Mouse (Mus musculus): ENCODE results near the gene Snx29. TPM values are rescaled to one million over a fixed set of nuclear protein-coding genes. Genes with fewer than 3 reads are reported as not detected.

Snx29 gene
- polyA plus RNA-seq, 1 experiment from 2014 or later = 13.2 TPM

- ATAC-seq (ENCODE audit: insufficient number of reproducible peaks, low FRiP score, low TSS enrichment, low read depth) = no peak
- 100% methylated on average over 1 of the region's 1 CpGs for WGBS
- H3K9me3 ChIP-seq = no peaks in the 10 kb centered on the region
Measured at GRCm38 (mm10) chr16:11621664-11622063, 299.0 kb downstream of the Snx29 start.

GRCm38 (mm10) chr16:11623032-11623431 lies 300.3 kb downstream of the Snx29 start:
- 81% methylated on average over 3 of the region's 3 CpGs for WGBS
- Histone ChIP-seq H3K9ac (no peak overlapping the region), H3K36me3 (no peaks in the 10 kb centered on the region), H3K27ac (no peak overlapping the region), H3K4me2 (no peak overlapping the region), H3K4me1 (no peaks in the 10 kb centered on the region), H3K9me3 (no peaks in the 10 kb centered on the region), H3K27me3 (no peaks in the 10 kb centered on the region), H3K4me3 (no peak overlapping the region)
- no peak for ATAC-seq (ENCODE audit: insufficient number of reproducible peaks, low FRiP score, low TSS enrichment, low read depth)

More at GRCm38 (mm10) chr16:11621664-11622063, 299.0 kb downstream of the Snx29 start:
- no peaks in the 10 kb centered on the region for H3K4me1 ChIP-seq
- H3K27me3 ChIP-seq = no peaks in the 10 kb centered on the region
- H3K4me2 ChIP-seq = no peak overlapping the region
- H3K4me3 ChIP-seq = no peak overlapping the region
- H3K9ac ChIP-seq = no peak overlapping the region
- H3K27ac ChIP-seq = no peak overlapping the region
- H3K36me3 ChIP-seq = no peaks in the 10 kb centered on the region

- Histone ChIP-seq H3K27me3 (no peaks in the 10 kb centered on the region), H3K4me2 (no peak overlapping the region), H3K4me1 (no peaks in the 10 kb centered on the region), H3K27ac (no peak overlapping the region), H3K9ac (no peak overlapping the region), H3K36me3 (no peaks in the 10 kb centered on the region), H3K4me3 (no peak overlapping the region), H3K9me3 (no peaks in the 10 kb centered on the region)
- 57% methylated on average over 2 of the region's 2 CpGs for WGBS
- no peak for ATAC-seq (ENCODE audit: insufficient number of reproducible peaks, low FRiP score, low TSS enrichment, low read depth)
Measured at GRCm38 (mm10) chr16:11624121-11624520, 301.4 kb downstream of the Snx29 start.

- no peak for ATAC-seq (ENCODE audit: insufficient number of reproducible peaks, low FRiP score, low TSS enrichment, low read depth)
- no peak overlapping the region for H3K4me2 ChIP-seq
- no peaks in the 10 kb centered on the region for H3K4me1 ChIP-seq
- H3K36me3 ChIP-seq = no peaks in the 10 kb centered on the region
- WGBS = 68% methylated on average over 1 of the region's 1 CpGs
- no peak overlapping the region for H3K9ac ChIP-seq
- no peak overlapping the region for H3K27ac ChIP-seq
- no peaks in the 10 kb centered on the region for H3K9me3 ChIP-seq
- H3K27me3 ChIP-seq = no peaks in the 10 kb centered on the region
- H3K4me3 ChIP-seq = no peak overlapping the region
Measured at GRCm38 (mm10) chr16:11626004-11626481, 303.3 kb downstream of the Snx29 start.

GRCm38 (mm10) chr16:11626616-11627015 lies 303.9 kb downstream of the Snx29 start:
- H3K27me3 ChIP-seq = no peaks in the 10 kb centered on the region
- no peaks in the 10 kb centered on the region for H3K4me1 ChIP-seq
- no peak overlapping the region for H3K4me3 ChIP-seq
- 78% methylated on average over 2 of the region's 2 CpGs for WGBS
- ATAC-seq (ENCODE audit: insufficient number of reproducible peaks, low FRiP score, low TSS enrichment, low read depth) = no peak
- peaks cover 3% of the 10 kb centered on the region; the same call in 1 of the 2 replicates for H3K36me3 ChIP-seq
- H3K27ac ChIP-seq = no peak overlapping the region
- no peaks in the 10 kb centered on the region for H3K9me3 ChIP-seq
- H3K9ac ChIP-seq = no peak overlapping the region
- H3K4me2 ChIP-seq = no peak overlapping the region

- 72% methylated on average over 9 of the region's 9 CpGs for whole genome bisulfite sequencing
- no peaks in the 10 kb centered on the region for H3K4me1 ChIP-seq
- no peaks in the 10 kb centered on the region for H3K27me3 ChIP-seq
- no peak overlapping the region for H3K9ac ChIP-seq
- no peak overlapping the region for H3K4me3 ChIP-seq
- H3K9me3 ChIP-seq = no peaks in the 10 kb centered on the region
- H3K27ac ChIP-seq = no peak overlapping the region
- ATAC-seq (ENCODE audit: insufficient number of reproducible peaks, low FRiP score, low TSS enrichment, low read depth) = no peak
- H3K36me3 ChIP-seq = peaks cover 3% of the 10 kb centered on the region; the same call in 1 of the 2 replicates
- H3K4me2 ChIP-seq = no peak overlapping the region
Measured at GRCm38 (mm10) chr16:11627866-11628638, 305.3 kb downstream of the Snx29 start.

- no peak overlapping the region for H3K27ac ChIP-seq
- H3K36me3 ChIP-seq = peaks cover 3% of the 10 kb centered on the region; the same call in 1 of the 2 replicates
- no peaks in the 10 kb centered on the region for H3K27me3 ChIP-seq
- 81% methylated on average over 7 of the region's 7 CpGs for WGBS
- H3K9me3 ChIP-seq = no peaks in the 10 kb centered on the region
- 0 out of 2 replicates have a peak, but pooled peaks have one; percentile 12 for ATAC-seq (ENCODE audit: insufficient number of reproducible peaks, low FRiP score, low TSS enrichment, low read depth)
- H3K9ac ChIP-seq = no peak overlapping the region
- H3K4me3 ChIP-seq = no peak overlapping the region
- no peaks in the 10 kb centered on the region for H3K4me1 ChIP-seq
- no peak overlapping the region for H3K4me2 ChIP-seq
Measured at GRCm38 (mm10) chr16:11629704-11630103, 307.0 kb downstream of the Snx29 start.

- H3K9ac ChIP-seq = no peak overlapping the region
- 44% methylated on average over 5 of the region's 5 CpGs for WGBS
- no peak overlapping the region for H3K4me3 ChIP-seq
- ATAC-seq (ENCODE audit: insufficient number of reproducible peaks, low FRiP score, low TSS enrichment, low read depth) = no peak
- no peaks in the 10 kb centered on the region for H3K4me1 ChIP-seq
- H3K27ac ChIP-seq = no peak overlapping the region
- H3K9me3 ChIP-seq = no peaks in the 10 kb centered on the region
- peaks cover 3% of the 10 kb centered on the region; the same call in 1 of the 2 replicates for H3K36me3 ChIP-seq
- H3K4me2 ChIP-seq = no peak overlapping the region
- no peaks in the 10 kb centered on the region for H3K27me3 ChIP-seq
Measured at GRCm38 (mm10) chr16:11630489-11630888, 307.8 kb downstream of the Snx29 start.

- Histone ChIP-seq H3K27me3 (no peaks in the 10 kb centered on the region), H3K4me1 (peaks cover 12% of the 10 kb centered on the region), H3K4me2 (no peak overlapping the region), H3K27ac (no peak overlapping the region), H3K9ac (no peak overlapping the region), H3K4me3 (no peak overlapping the region), H3K9me3 (no peaks in the 10 kb centered on the region), H3K36me3 (peaks cover 3% of the 10 kb centered on the region; the same call in 1 of the 2 replicates)
- 79% methylated on average over 2 of the region's 2 CpGs for WGBS
- no peak for ATAC-seq (ENCODE audit: insufficient number of reproducible peaks, low FRiP score, low TSS enrichment, low read depth)
Measured at GRCm38 (mm10) chr16:11632205-11632747, 309.6 kb downstream of the Snx29 start.

GRCm38 (mm10) chr16:11636196-11636733 lies 313.6 kb downstream of the Snx29 start:
- WGBS = 47% methylated on average over 7 of the region's 7 CpGs
- H3K4me1 ChIP-seq = peaks cover 12% of the 10 kb centered on the region
- no peak for ATAC-seq (ENCODE audit: insufficient number of reproducible peaks, low FRiP score, low TSS enrichment, low read depth)
- no peak overlapping the region for H3K9ac ChIP-seq
- peaks cover 3% of the 10 kb centered on the region; the same call in 1 of the 2 replicates for H3K36me3 ChIP-seq
- no peaks in the 10 kb centered on the region for H3K9me3 ChIP-seq
- H3K27ac ChIP-seq = no peak overlapping the region
- no peak overlapping the region for H3K4me3 ChIP-seq
- no peak overlapping the region for H3K4me2 ChIP-seq
- no peaks in the 10 kb centered on the region for H3K27me3 ChIP-seq

- ATAC-seq (ENCODE audit: insufficient number of reproducible peaks, low FRiP score, low TSS enrichment, low read depth) = no peak
Measured at GRCm38 (mm10) chr16:11636902-11637301, 314.2 kb downstream of the Snx29 start.

GRCm38 (mm10) chr16:11637794-11638193 lies 315.1 kb downstream of the Snx29 start:
- H3K36me3 ChIP-seq = no peaks in the 10 kb centered on the region
- peaks cover 12% of the 10 kb centered on the region for H3K4me1 ChIP-seq
- H3K4me2 ChIP-seq = no peak overlapping the region
- no peak overlapping the region for H3K9ac ChIP-seq
- H3K4me3 ChIP-seq = no peak overlapping the region
- H3K27ac ChIP-seq = no peak overlapping the region
- H3K27me3 ChIP-seq = no peaks in the 10 kb centered on the region
- no peak for ATAC-seq (ENCODE audit: insufficient number of reproducible peaks, low FRiP score, low TSS enrichment, low read depth)
- no peaks in the 10 kb centered on the region for H3K9me3 ChIP-seq

More at GRCm38 (mm10) chr16:11636902-11637301, 314.2 kb downstream of the Snx29 start:
- H3K36me3 ChIP-seq = no peaks in the 10 kb centered on the region
- 0% methylated on average over 3 of the region's 3 CpGs for WGBS
- H3K4me1 ChIP-seq = peaks cover 12% of the 10 kb centered on the region
- no peak overlapping the region for H3K4me2 ChIP-seq
- H3K27me3 ChIP-seq = no peaks in the 10 kb centered on the region
- no peak overlapping the region for H3K4me3 ChIP-seq
- no peak overlapping the region for H3K27ac ChIP-seq
- no peak overlapping the region for H3K9ac ChIP-seq
- H3K9me3 ChIP-seq = no peaks in the 10 kb centered on the region

All from limb, embryonic 15.5 days (tissue).